Mouse (Mus musculus): ENCODE data around the gene Mtch1. TPM values are rescaled to one million over a fixed set of nuclear protein-coding genes. Genes with fewer than 3 reads are reported as not detected.

Mtch1 gene
- total RNA-seq, 1 experiment, result 217 TPM

GRCm38 (mm10) chr17:29336266-29336990 is 11.3 kb downstream of the Mtch1 start:
- TF ChIP-seq CHD2 (IDR thresholded peaks at IDR 0.05; ENCODE audit: low read depth, low read length), result no peak
- TF ChIP-seq ZNF384 (IDR thresholded peaks at IDR 0.05; ENCODE audit: low read depth, low read length), result no peak
- no peak for TF ChIP-seq HCFC1 (IDR thresholded peaks at IDR 0.05; ENCODE audit: borderline replicate concordance, insufficient read depth, low read length)
- TF ChIP-seq ZC3H11A (IDR thresholded peaks at IDR 0.05; ENCODE audit: borderline replicate concordance, low read depth, low read length), result no peak
- TF ChIP-seq MAFK (IDR thresholded peaks at IDR 0.05; ENCODE audit: insufficient read depth, low read depth, low read length), result no peak
- in situ Hi-C loops (cut with MboI; ENCODE audit: low sequenced_read_pairs in 2 of 2, unreplicated experiment in 2 of 2), result no loop called here
- Histone ChIP-seq H3K4me3 (ENCODE audit: insufficient read depth in 1 of 2, low read depth in 1 of 2, low read length in 2 of 2, poor library complexity in 1 of 2, severe bottlenecking in 1 of 2) (no peak overlapping the region), H3K9me3 (ENCODE audit: control insufficient read depth, insufficient read depth, low read depth, low read length) (no peaks in the 10 kb centered on the region), H3K9ac (ENCODE audit: insufficient read depth, low read depth, low read length, poor library complexity, severe bottlenecking) (no peak overlapping the region), H3K4me1 (ENCODE audit: control insufficient read depth in 2 of 2, insufficient read depth in 2 of 2, low read length in 2 of 2, poor library complexity in 1 of 2) (peaks cover 0 to 15% of the 10 kb centered on the region in 2 experiments; a peak in 2 of 4 replicates), H3K36me3 (ENCODE audit: control insufficient read depth, insufficient read depth, low read length, poor library complexity, severe bottlenecking) (peaks cover 60% of the 10 kb centered on the region), H3K27ac (ENCODE audit: insufficient read depth, low read depth, low read length, poor library complexity, severe bottlenecking) (no peak overlapping the region)
- no peak for DNase-seq (ENCODE audit: low read depth, low spot score)

- no peaks in the 10 kb centered on the region for H3K9me3 ChIP-seq (ENCODE audit: control insufficient read depth, insufficient read depth, low read depth, low read length)
- no peak overlapping the region for H3K27ac ChIP-seq (ENCODE audit: insufficient read depth, low read depth, low read length, poor library complexity, severe bottlenecking)
- in situ Hi-C loops (cut with MboI; ENCODE audit: low sequenced_read_pairs in 2 of 2, unreplicated experiment in 2 of 2), result no loop called here
- no peak overlapping the region for H3K9ac ChIP-seq (ENCODE audit: insufficient read depth, low read depth, low read length, poor library complexity, severe bottlenecking)
- TF ChIP-seq CHD2 (IDR thresholded peaks at IDR 0.05; ENCODE audit: low read depth, low read length) (no peak), HCFC1 (IDR thresholded peaks at IDR 0.05; ENCODE audit: borderline replicate concordance, insufficient read depth, low read length) (no peak), ZNF384 (IDR thresholded peaks at IDR 0.05; ENCODE audit: low read depth, low read length) (no peak), ZC3H11A (IDR thresholded peaks at IDR 0.05; ENCODE audit: borderline replicate concordance, low read depth, low read length) (no peak), MAFK (IDR thresholded peaks at IDR 0.05; ENCODE audit: insufficient read depth, low read depth, low read length) (no peak)
- no peak overlapping the region for H3K4me3 ChIP-seq (ENCODE audit: insufficient read depth in 1 of 2, low read depth in 1 of 2, low read length in 2 of 2, poor library complexity in 1 of 2, severe bottlenecking in 1 of 2)
- peaks cover 0 to 12% of the 10 kb centered on the region in 2 experiments; a peak in 1 of 4 replicates for H3K4me1 ChIP-seq (ENCODE audit: control insufficient read depth in 2 of 2, insufficient read depth in 2 of 2, low read length in 2 of 2, poor library complexity in 1 of 2)
- no peak for DNase-seq (ENCODE audit: low read depth, low spot score)
- H3K36me3 ChIP-seq (ENCODE audit: control insufficient read depth, insufficient read depth, low read length, poor library complexity, severe bottlenecking), result peaks cover 34% of the 10 kb centered on the region
Observed at GRCm38 (mm10) chr17:29332186-29332685, 15.5 kb downstream of the Mtch1 start.

- TF ChIP-seq CHD2 (IDR thresholded peaks at IDR 0.05; ENCODE audit: low read depth, low read length) (no peak), HCFC1 (IDR thresholded peaks at IDR 0.05; ENCODE audit: borderline replicate concordance, insufficient read depth, low read length) (no peak), MAFK (IDR thresholded peaks at IDR 0.05; ENCODE audit: insufficient read depth, low read depth, low read length) (no peak), ZC3H11A (IDR thresholded peaks at IDR 0.05; ENCODE audit: borderline replicate concordance, low read depth, low read length) (no peak), ZNF384 (IDR thresholded peaks at IDR 0.05; ENCODE audit: low read depth, low read length) (no peak)
- H3K9me3 ChIP-seq (ENCODE audit: control insufficient read depth, insufficient read depth, low read depth, low read length), result no peaks in the 10 kb centered on the region
- H3K9ac ChIP-seq (ENCODE audit: insufficient read depth, low read depth, low read length, poor library complexity, severe bottlenecking), result no peak overlapping the region
- peaks cover 0 to 20% of the 10 kb centered on the region in 2 experiments; a peak in 1 of 4 replicates for H3K4me1 ChIP-seq (ENCODE audit: control insufficient read depth in 2 of 2, insufficient read depth in 2 of 2, low read length in 2 of 2, poor library complexity in 1 of 2)
- DNase-seq (ENCODE audit: low read depth, low spot score), result no peak
- no peak overlapping the region for H3K4me3 ChIP-seq (ENCODE audit: insufficient read depth in 1 of 2, low read depth in 1 of 2, low read length in 2 of 2, poor library complexity in 1 of 2, severe bottlenecking in 1 of 2)
- H3K36me3 ChIP-seq (ENCODE audit: control insufficient read depth, insufficient read depth, low read length, poor library complexity, severe bottlenecking), result peaks cover 22% of the 10 kb centered on the region
- in situ Hi-C loops (cut with MboI; ENCODE audit: low sequenced_read_pairs in 2 of 2, unreplicated experiment in 2 of 2), result no loop called here
- H3K27ac ChIP-seq (ENCODE audit: insufficient read depth, low read depth, low read length, poor library complexity, severe bottlenecking), result no peak overlapping the region
Observed at GRCm38 (mm10) chr17:29330671-29331410, 16.9 kb downstream of the Mtch1 start.

DNA sequence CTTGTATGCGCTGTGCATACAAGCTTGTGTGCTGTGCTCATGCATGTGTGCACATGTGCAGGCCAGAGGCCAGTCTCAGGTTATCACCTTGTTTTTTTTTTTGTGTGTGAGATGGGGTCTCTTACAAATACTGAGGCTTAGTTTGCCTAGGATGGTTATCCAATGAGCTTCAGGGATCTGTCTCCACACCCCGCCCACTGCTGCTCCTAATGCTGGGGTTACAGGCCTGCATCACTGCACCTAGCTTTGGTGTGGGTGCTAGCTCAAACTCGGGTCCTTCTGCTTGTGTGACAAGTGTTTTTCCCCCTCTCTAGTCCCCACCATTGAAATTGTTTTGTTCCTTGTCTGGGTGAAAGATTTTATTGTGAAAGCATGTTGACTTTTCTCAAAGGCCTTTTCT is 17.5 kb downstream of the Mtch1 start:
- no peak overlapping the region for H3K9ac ChIP-seq (ENCODE audit: insufficient read depth, low read depth, low read length, poor library complexity, severe bottlenecking)
- no peaks in the 10 kb centered on the region for H3K9me3 ChIP-seq (ENCODE audit: control insufficient read depth, insufficient read depth, low read depth, low read length)
- H3K4me1 ChIP-seq (ENCODE audit: control insufficient read depth in 2 of 2, insufficient read depth in 2 of 2, low read length in 2 of 2, poor library complexity in 1 of 2), result peaks cover 0 to 21% of the 10 kb centered on the region in 2 experiments; a peak in 1 of 4 replicates
- in situ Hi-C loops (cut with MboI; ENCODE audit: low sequenced_read_pairs in 2 of 2, unreplicated experiment in 2 of 2), result no loop called here
- H3K4me3 ChIP-seq (ENCODE audit: insufficient read depth in 1 of 2, low read depth in 1 of 2, low read length in 2 of 2, poor library complexity in 1 of 2, severe bottlenecking in 1 of 2), result no peak overlapping the region
- no peak overlapping the region for H3K27ac ChIP-seq (ENCODE audit: insufficient read depth, low read depth, low read length, poor library complexity, severe bottlenecking)
- peaks cover 20% of the 10 kb centered on the region for H3K36me3 ChIP-seq (ENCODE audit: control insufficient read depth, insufficient read depth, low read length, poor library complexity, severe bottlenecking)
- DNase-seq (ENCODE audit: low read depth, low spot score), result no peak
- no peak for TF ChIP-seq ZC3H11A (IDR thresholded peaks at IDR 0.05; ENCODE audit: borderline replicate concordance, low read depth, low read length)
- no peak for TF ChIP-seq ZNF384 (IDR thresholded peaks at IDR 0.05; ENCODE audit: low read depth, low read length)
- TF ChIP-seq CHD2 (IDR thresholded peaks at IDR 0.05; ENCODE audit: low read depth, low read length), result no peak
- no peak for TF ChIP-seq HCFC1 (IDR thresholded peaks at IDR 0.05; ENCODE audit: borderline replicate concordance, insufficient read depth, low read length)
- TF ChIP-seq MAFK (IDR thresholded peaks at IDR 0.05; ENCODE audit: insufficient read depth, low read depth, low read length), result no peak
